8 mouse cellular contexts compared by ENCODE assay signal in genomic region chr13:29985101-29985854, GRCm38 (mm10). TPM values are rescaled to one million over a fixed set of nuclear protein-coding genes. Genes with fewer than 3 reads are reported as not detected.
DNase-seq lines count a peak whose midpoint lies in the region; ATAC-seq and TF ChIP-seq lines count a peak whose summit lies in the region.

No protein-coding gene starts in this region.

- H3K4me3 ChIP-seq in lung, adult 2 months (replicated peaks; ENCODE audit: extremely low read depth, low read depth, low read length), result peak overlapping the region; percentile 78
- peak overlapping the region; percentile 98 for H3K4me3 ChIP-seq in heart, embryonic 11.5 days (ENCODE audit: low read depth, low read length)
- peak overlapping the region; percentile 98 for H3K4me3 ChIP-seq in kidney, embryonic 15.5 days (replicated peaks)
- peak overlapping the region; percentile 86 for H3K4me3 ChIP-seq in liver, embryonic 12.5 days
- H3K4me3 ChIP-seq in neural tube, embryonic 14.5 days (ENCODE audit: low read depth, low read length), result peak overlapping the region; percentile 95

- ATAC-seq in heart, embryonic 11.5 days (replicated peaks; ENCODE audit: insufficient number of reproducible peaks, low FRiP score, low TSS enrichment), result no peak
- ATAC-seq in kidney, embryonic 15.5 days (replicated peaks; ENCODE audit: low FRiP score), result no peak
- no peak for ATAC-seq in liver, embryonic 12.5 days
- ATAC-seq in neural tube, embryonic 14.5 days (ENCODE audit: low read depth), result peak; percentile 2; the same call in 1 of the 2 replicates

- H3K36me3 ChIP-seq in heart, embryonic 11.5 days (ENCODE audit: control insufficient read depth, insufficient read depth, low read length), result no peaks in the 10 kb centered on the region
- H3K36me3 ChIP-seq in kidney, embryonic 15.5 days, result no peaks in the 10 kb centered on the region; the same call in 1 of the 2 replicates
- peaks cover 15% of the 10 kb centered on the region; the same call in 1 of the 2 replicates for H3K36me3 ChIP-seq in liver, embryonic 12.5 days
- no peaks in the 10 kb centered on the region for H3K36me3 ChIP-seq in neural tube, embryonic 14.5 days (ENCODE audit: control insufficient read depth, insufficient read depth, low read length)

- H3K4me2 ChIP-seq in heart, embryonic 11.5 days, result peak overlapping the region; percentile 87
- peak overlapping the region; percentile 83 for H3K4me2 ChIP-seq in kidney, embryonic 15.5 days
- peak overlapping the region; percentile 98 for H3K4me2 ChIP-seq in liver, embryonic 12.5 days
- peak overlapping the region; percentile 92 for H3K4me2 ChIP-seq in neural tube, embryonic 14.5 days (ENCODE audit: low read depth, low read length)

- DNase-seq in lung, adult 2 months, result peak; percentile 34
- DNase-seq in lung, postnatal 25 days (ENCODE audit: low spot score), result no peak
- DNase-seq in embryo, embryonic 11.5 days (ENCODE audit: low read depth, low spot score), result peak; percentile 22
- DNase-seq in thymus, postnatal 0 days (ENCODE audit: low spot score), result peak; percentile 49

- TF ChIP-seq POLR2A in lung, adult 2 months (IDR thresholded peaks at IDR 0.05; ENCODE audit: borderline replicate concordance, extremely low read depth, low read depth, low read length), result no peak

- no peaks in the 10 kb centered on the region for H3K9me3 ChIP-seq in heart, embryonic 11.5 days (replicated peaks; ENCODE audit: control insufficient read depth, low read length)
- H3K9me3 ChIP-seq in kidney, embryonic 15.5 days (replicated peaks), result no peaks in the 10 kb centered on the region
- no peaks in the 10 kb centered on the region for H3K9me3 ChIP-seq in liver, embryonic 12.5 days (replicated peaks)
- H3K9me3 ChIP-seq in neural tube, embryonic 14.5 days (ENCODE audit: control insufficient read depth, low read length), result no peaks in the 10 kb centered on the region

- no peak for TF ChIP-seq CTCF in lung, adult 2 months (IDR thresholded peaks at IDR 0.05; ENCODE audit: insufficient read depth, low read length)

- whole genome bisulfite sequencing in lung, adult 2 months, result under 1% methylated on average over 61 of the region's 62 CpGs
- WGBS in heart, embryonic 11.5 days (ENCODE audit: insufficient replicate concordance), result under 1% methylated on average over 50 of the region's 62 CpGs
- WGBS in kidney, embryonic 15.5 days, result under 1% methylated on average over 62 of the region's 62 CpGs
- under 1% methylated on average over 54 of the region's 62 CpGs for WGBS in liver, embryonic 12.5 days (ENCODE audit: insufficient replicate concordance)
- under 1% methylated on average over 62 of the region's 62 CpGs for WGBS in neural tube, embryonic 14.5 days

- no peaks in the 10 kb centered on the region for H3K4me1 ChIP-seq in lung, adult 2 months (ENCODE audit: control insufficient read depth, insufficient read depth, low read length)
- peaks cover 18% of the 10 kb centered on the region for H3K4me1 ChIP-seq in heart, embryonic 11.5 days (ENCODE audit: control insufficient read depth, insufficient read depth, low read length)
- H3K4me1 ChIP-seq in kidney, embryonic 15.5 days, result peaks cover 33% of the 10 kb centered on the region
- H3K4me1 ChIP-seq in liver, embryonic 12.5 days, result peaks cover 51% of the 10 kb centered on the region
- peaks cover 9% of the 10 kb centered on the region; the same call in 1 of the 2 replicates for H3K4me1 ChIP-seq in neural tube, embryonic 14.5 days (ENCODE audit: control insufficient read depth, insufficient read depth, low read length)

- peak overlapping the region; percentile 97 for H3K27ac ChIP-seq in heart, embryonic 11.5 days (ENCODE audit: low read depth, low read length)
- peak overlapping the region; percentile 97 for H3K27ac ChIP-seq in kidney, embryonic 15.5 days
- H3K27ac ChIP-seq in liver, embryonic 12.5 days, result peak overlapping the region; percentile 95
- H3K27ac ChIP-seq in neural tube, embryonic 14.5 days (ENCODE audit: low read depth, low read length), result peak overlapping the region; percentile 79

- H3K9ac ChIP-seq in heart, embryonic 11.5 days (ENCODE audit: low read depth, low read length), result peak overlapping the region; percentile 100
- H3K9ac ChIP-seq in kidney, embryonic 15.5 days, result peak overlapping the region; percentile 98
- peak overlapping the region; percentile 97 for H3K9ac ChIP-seq in liver, embryonic 12.5 days
- H3K9ac ChIP-seq in neural tube, embryonic 14.5 days (replicated peaks; ENCODE audit: low read depth, low read length), result peak overlapping the region; percentile 94

- H3K27me3 ChIP-seq in heart, embryonic 11.5 days (ENCODE audit: control insufficient read depth, insufficient read depth, low read length), result no peaks in the 10 kb centered on the region
- no peaks in the 10 kb centered on the region for H3K27me3 ChIP-seq in kidney, embryonic 15.5 days
- H3K27me3 ChIP-seq in liver, embryonic 12.5 days (replicated peaks), result no peaks in the 10 kb centered on the region
- H3K27me3 ChIP-seq in neural tube, embryonic 14.5 days (ENCODE audit: control insufficient read depth, insufficient read depth, low read length), result no peaks in the 10 kb centered on the region

RNA-seq across cellular contexts. Expression of gene E2f3, which starts 0.6 kb away (rescaled TPM):
- 1.5 and 3.2 TPM in 2 replicates for polyA plus RNA-seq in lung, adult 2 months (2012; rRNA removed)
- 9.9 and 10.4 TPM in 2 replicates for polyA plus RNA-seq in heart, embryonic 11.5 days (2014; fragmentation: Nextera tagmentation; extraction: Ambion mirVana)
- 14.6 and 15.4 TPM in 2 replicates for polyA plus RNA-seq in kidney, embryonic 15.5 days (2015; fragmentation: Nextera tagmentation; extraction: Ambion mirVana)
- polyA plus RNA-seq in liver, embryonic 12.5 days (2016; fragmentation: Nextera tagmentation; extraction: Ambion mirVana), result 8.6 and 9.7 TPM in 2 replicates
- polyA plus RNA-seq in neural tube, embryonic 14.5 days (2014; fragmentation: Nextera tagmentation; extraction: Ambion mirVana), result 3.3 and 4.5 TPM in 2 replicates
- polyA plus RNA-seq in thymus, postnatal 0 days (2015; fragmentation: Nextera tagmentation; extraction: Ambion mirVana), result 7.1 and 7.5 TPM in 2 replicates
